Mouse (Mus musculus): Measurements from ENCODE around the gene Hs6st1. TPM values are rescaled to one million over a fixed set of nuclear protein-coding genes. Genes with fewer than 3 reads are reported as not detected.

Hs6st1 gene
- polyA plus RNA-seq, 1 experiment, result 75.6 TPM

GRCm38 (mm10) chr1:36062826-36063640 is 5.2 kb upstream of the Hs6st1 start:
- no peaks in the 10 kb centered on the region for H3K9me3 ChIP-seq (replicated peaks; ENCODE audit: control insufficient read depth, insufficient read depth, low read length, poor library complexity, severe bottlenecking)
- peak overlapping the region; percentile 95 for H3K27ac ChIP-seq (ENCODE audit: insufficient read depth, low read length)
- H3K36me3 ChIP-seq (ENCODE audit: control insufficient read depth, insufficient read depth, low read length, poor library complexity, severe bottlenecking), result no peaks in the 10 kb centered on the region
- peak overlapping the region; percentile 26; the same call in 1 of the 2 replicates for H3K9ac ChIP-seq (ENCODE audit: low read depth, poor library complexity, severe bottlenecking)
- H3K4me1 ChIP-seq (ENCODE audit: control insufficient read depth, insufficient read depth, low read length), result peaks cover 19% of the 10 kb centered on the region
- peak; percentile 54 for TF ChIP-seq EP300 (IDR thresholded peaks at IDR 0.05; ENCODE audit: insufficient read depth, low read depth, low read length)
- no peak for TF ChIP-seq CTCF (IDR thresholded peaks at IDR 0.05; ENCODE audit: low read depth, low read length)
- peak; percentile 29 for TF ChIP-seq POLR2A (IDR thresholded peaks at IDR 0.05; ENCODE audit: insufficient read depth, low read length)
- peak overlapping the region; percentile 20 for H3K4me3 ChIP-seq (ENCODE audit: low read depth, low read length)
- H3K27me3 ChIP-seq (ENCODE audit: control insufficient read depth, insufficient read depth, low read length, poor library complexity, severe bottlenecking), result no peaks in the 10 kb centered on the region

- peaks cover 18% of the 10 kb centered on the region for H3K4me1 ChIP-seq (ENCODE audit: control insufficient read depth, insufficient read depth, low read length)
- no peak for TF ChIP-seq CTCF (IDR thresholded peaks at IDR 0.05; ENCODE audit: low read depth, low read length)
- no peak for TF ChIP-seq POLR2A (IDR thresholded peaks at IDR 0.05; ENCODE audit: insufficient read depth, low read length)
- no peak for TF ChIP-seq EP300 (IDR thresholded peaks at IDR 0.05; ENCODE audit: insufficient read depth, low read depth, low read length)
- no peaks in the 10 kb centered on the region for H3K27me3 ChIP-seq (ENCODE audit: control insufficient read depth, insufficient read depth, low read length, poor library complexity, severe bottlenecking)
- H3K27ac ChIP-seq (ENCODE audit: insufficient read depth, low read length), result peak overlapping the region; percentile 95
- H3K36me3 ChIP-seq (ENCODE audit: control insufficient read depth, insufficient read depth, low read length, poor library complexity, severe bottlenecking), result no peaks in the 10 kb centered on the region
- peak overlapping the region; percentile 3; the same call in 1 of the 2 replicates for H3K4me3 ChIP-seq (ENCODE audit: low read depth, low read length)
- peak overlapping the region; percentile 26; the same call in 1 of the 2 replicates for H3K9ac ChIP-seq (ENCODE audit: low read depth, poor library complexity, severe bottlenecking)
- no peaks in the 10 kb centered on the region for H3K9me3 ChIP-seq (replicated peaks; ENCODE audit: control insufficient read depth, insufficient read depth, low read length, poor library complexity, severe bottlenecking)
Observed at GRCm38 (mm10) chr1:36063641-36063955, 4.6 kb upstream of the Hs6st1 start.

- TF ChIP-seq CTCF (IDR thresholded peaks at IDR 0.05; ENCODE audit: low read depth, low read length) (no peak), POLR2A (IDR thresholded peaks at IDR 0.05; ENCODE audit: insufficient read depth, low read length) (no peak), EP300 (IDR thresholded peaks at IDR 0.05; ENCODE audit: insufficient read depth, low read depth, low read length) (no peak)
- peak overlapping the region; percentile 95 for H3K27ac ChIP-seq (ENCODE audit: insufficient read depth, low read length)
- H3K9me3 ChIP-seq (replicated peaks; ENCODE audit: control insufficient read depth, insufficient read depth, low read length, poor library complexity, severe bottlenecking), result no peaks in the 10 kb centered on the region
- peak overlapping the region; percentile 62 for H3K9ac ChIP-seq (ENCODE audit: low read depth, poor library complexity, severe bottlenecking)
- H3K27me3 ChIP-seq (ENCODE audit: control insufficient read depth, insufficient read depth, low read length, poor library complexity, severe bottlenecking), result no peaks in the 10 kb centered on the region
- H3K4me1 ChIP-seq (ENCODE audit: control insufficient read depth, insufficient read depth, low read length), result peaks cover 14% of the 10 kb centered on the region
- H3K4me3 ChIP-seq (ENCODE audit: low read depth, low read length), result peak overlapping the region; percentile 59
- no peaks in the 10 kb centered on the region for H3K36me3 ChIP-seq (ENCODE audit: control insufficient read depth, insufficient read depth, low read length, poor library complexity, severe bottlenecking)
Observed at GRCm38 (mm10) chr1:36064223-36064622, 4.0 kb upstream of the Hs6st1 start.

GRCm38 (mm10) chr1:36064861-36065760 is 3.1 kb upstream of the Hs6st1 start:
- Histone ChIP-seq H3K9ac (ENCODE audit: low read depth, poor library complexity, severe bottlenecking) (peak overlapping the region; percentile 62), H3K27ac (ENCODE audit: insufficient read depth, low read length) (peak overlapping the region; percentile 95), H3K4me3 (ENCODE audit: low read depth, low read length) (peak overlapping the region; percentile 64), H3K36me3 (ENCODE audit: control insufficient read depth, insufficient read depth, low read length, poor library complexity, severe bottlenecking) (peaks cover 3% of the 10 kb centered on the region; the same call in 1 of the 2 replicates), H3K9me3 (replicated peaks; ENCODE audit: control insufficient read depth, insufficient read depth, low read length, poor library complexity, severe bottlenecking) (no peaks in the 10 kb centered on the region), H3K4me1 (ENCODE audit: control insufficient read depth, insufficient read depth, low read length) (peaks cover 12% of the 10 kb centered on the region), H3K27me3 (ENCODE audit: control insufficient read depth, insufficient read depth, low read length, poor library complexity, severe bottlenecking) (no peaks in the 10 kb centered on the region)
- TF ChIP-seq POLR2A (IDR thresholded peaks at IDR 0.05; ENCODE audit: insufficient read depth, low read length) (no peak), EP300 (IDR thresholded peaks at IDR 0.05; ENCODE audit: insufficient read depth, low read depth, low read length) (peak; percentile 68; the same call in 1 of the 2 replicates), CTCF (IDR thresholded peaks at IDR 0.05; ENCODE audit: low read depth, low read length) (peak; percentile 54)

- Histone ChIP-seq H3K4me3 (ENCODE audit: low read depth, low read length) (0 out of 2 replicates have a peak overlapping the region, but pooled peaks have one; percentile 9), H3K27ac (ENCODE audit: insufficient read depth, low read length) (peak overlapping the region; percentile 80), H3K4me1 (ENCODE audit: control insufficient read depth, insufficient read depth, low read length) (peaks cover 12% of the 10 kb centered on the region), H3K27me3 (ENCODE audit: control insufficient read depth, insufficient read depth, low read length, poor library complexity, severe bottlenecking) (no peaks in the 10 kb centered on the region), H3K9me3 (replicated peaks; ENCODE audit: control insufficient read depth, insufficient read depth, low read length, poor library complexity, severe bottlenecking) (no peaks in the 10 kb centered on the region), H3K9ac (ENCODE audit: low read depth, poor library complexity, severe bottlenecking) (peak overlapping the region; percentile 62; the same call in 1 of the 2 replicates), H3K36me3 (ENCODE audit: control insufficient read depth, insufficient read depth, low read length, poor library complexity, severe bottlenecking) (peaks cover 7% of the 10 kb centered on the region; the same call in 1 of the 2 replicates)
- TF ChIP-seq CTCF (IDR thresholded peaks at IDR 0.05; ENCODE audit: low read depth, low read length) (no peak), EP300 (IDR thresholded peaks at IDR 0.05; ENCODE audit: insufficient read depth, low read depth, low read length) (no peak), POLR2A (IDR thresholded peaks at IDR 0.05; ENCODE audit: insufficient read depth, low read length) (no peak)
Observed at GRCm38 (mm10) chr1:36065761-36066150, 2.4 kb upstream of the Hs6st1 start.

Measured in ES-Bruce4 (cell line).